Mouse (Mus musculus) stomach, postnatal 0 days (tissue): ENCODE results near the gene Ap1m1.

Source experiments
- CTCF ChIP-seq: IDR thresholded peaks from 2 replicates; pipeline ENCODE4 v1.5.1; 2016; ENCODE audit warnings: antibody characterized with exemption, low read depth, mild to moderate bottlenecking, moderate library complexity
- EP300 ChIP-seq: optimal IDR thresholded peaks from 2 replicates; pipeline ENCODE3; 2016; ENCODE audit warnings: antibody characterized with exemption

DNA sequence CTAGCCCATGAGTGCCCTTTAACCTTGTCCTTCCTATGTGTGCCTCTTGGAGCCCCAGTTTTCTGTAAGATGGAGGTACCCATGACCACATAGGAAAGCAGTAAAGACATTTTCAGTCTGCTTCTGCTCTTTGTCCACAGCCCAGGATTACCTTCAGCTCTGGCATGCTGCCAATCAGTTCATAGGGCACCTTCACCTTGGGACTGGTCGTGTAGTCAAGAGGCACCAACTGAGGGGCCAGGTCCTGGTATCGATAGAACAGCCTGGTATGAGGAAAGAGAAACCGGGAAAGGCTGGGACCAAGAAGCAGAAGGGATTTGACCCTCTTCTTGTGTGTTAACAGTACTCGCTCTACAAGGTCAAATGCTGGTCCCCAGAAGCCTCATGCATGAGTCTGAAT, 29.6 kb upstream of the Ap1m1 start:
- TF ChIP-seq CTCF (no peak), EP300 (no peak)
